Mouse (Mus musculus) layer of hippocampus, adult 9-10 months (tissue): ENCODE results near the gene Tspan32.
A peak's percentile ranks its signal among the peaks of the same experiment; 100 is the strongest.

Experiments used
- DNase-seq: peaks from one replicate; pipeline ENCODE4 v3.0.0; 2022; ENCODE audit warnings: low spot score

Tspan32 gene

DNA sequence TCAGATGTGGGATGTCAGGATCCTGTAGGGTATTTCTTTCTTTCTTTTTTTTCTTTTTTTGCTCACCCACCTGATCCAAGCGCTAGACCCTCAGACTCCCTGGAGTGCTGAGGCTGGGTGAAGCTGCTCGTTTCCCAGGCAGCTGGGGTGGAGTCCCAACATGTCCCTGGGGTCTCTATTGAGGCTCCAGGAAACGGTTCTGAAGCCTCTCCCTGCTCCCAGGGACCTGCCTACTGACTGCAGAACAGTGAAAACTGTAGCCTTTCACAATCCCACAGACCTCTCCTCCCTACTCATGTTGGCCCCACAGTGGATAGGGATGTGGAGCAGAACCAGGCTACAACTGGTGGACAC, 49.7 kb downstream of the Tspan32 start:
- DNase-seq, result no peak

DNA sequence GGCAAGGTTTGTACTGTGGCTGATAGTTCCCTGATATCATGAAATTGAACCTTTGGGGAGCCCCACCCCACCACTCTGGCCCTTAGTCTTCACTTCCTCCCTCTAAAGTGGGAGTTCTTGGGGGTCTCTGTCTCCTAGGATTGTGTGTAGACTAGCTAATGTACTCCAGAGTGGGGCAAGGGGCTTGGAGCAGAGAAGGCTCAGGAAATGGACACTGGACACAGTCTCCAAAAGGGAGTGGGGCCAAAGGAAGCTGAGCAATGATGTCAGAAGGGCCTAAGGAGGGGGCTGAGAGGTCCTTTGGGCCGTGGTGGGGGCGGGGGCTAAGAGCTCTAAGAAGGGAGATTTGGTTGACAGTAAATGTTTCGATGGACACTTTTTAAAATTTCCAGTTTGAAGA, 50.2 kb downstream of the Tspan32 start:
- no peak for DNase-seq

DNA sequence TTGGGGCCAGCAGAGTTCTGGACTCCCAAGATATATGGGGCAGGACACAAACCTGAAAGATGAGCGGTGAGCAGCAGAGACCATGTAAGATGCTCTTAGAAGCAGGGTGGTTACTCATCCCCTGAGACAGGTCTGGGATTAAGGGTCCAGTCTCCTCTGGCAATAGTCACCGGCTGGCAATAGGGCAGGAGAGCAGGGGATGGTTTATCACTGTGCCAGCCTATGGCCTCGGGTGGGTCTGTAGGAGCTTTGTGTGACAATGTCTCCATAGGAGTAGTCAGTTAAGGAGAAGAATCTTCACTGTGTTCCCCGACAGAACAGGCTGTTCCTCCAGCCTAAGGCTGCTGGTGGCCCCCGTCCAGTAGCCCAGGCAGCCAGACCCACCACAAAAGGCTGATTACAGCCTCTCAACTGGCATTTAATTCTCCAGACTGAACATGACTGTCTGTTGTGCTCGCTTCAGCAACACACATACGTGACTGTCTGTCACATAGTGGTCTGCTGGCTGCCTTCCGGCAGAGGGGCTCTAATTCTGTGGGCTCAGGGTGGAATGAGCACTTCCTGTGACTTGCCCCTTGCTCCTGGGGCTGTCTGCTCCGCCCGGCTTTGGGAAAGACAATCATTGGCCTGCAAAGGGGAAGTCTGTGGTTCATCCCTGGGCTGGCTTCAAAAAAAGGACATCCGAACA, 50.8 kb downstream of the Tspan32 start:
- DNase-seq, result no peak

DNA sequence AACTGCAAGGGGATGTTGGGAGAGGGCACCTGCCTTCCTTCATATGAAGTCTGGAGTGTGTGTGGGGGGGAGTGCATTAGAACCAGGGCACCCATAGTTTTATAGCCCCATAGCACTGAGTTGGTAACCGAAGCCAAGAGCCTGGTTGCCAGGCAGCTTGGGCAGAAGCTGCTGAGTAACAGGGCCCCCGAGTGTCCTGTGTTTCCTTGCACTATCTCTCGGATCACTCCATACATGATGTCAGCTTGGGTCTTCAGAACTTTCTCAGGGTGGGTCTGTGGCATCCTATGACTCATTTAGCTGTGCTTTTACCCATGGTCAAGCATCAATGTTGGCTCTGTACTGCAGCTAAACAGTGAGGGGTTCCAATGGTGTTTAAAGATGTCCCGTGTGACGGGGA, 52.2 kb downstream of the Tspan32 start:
- DNase-seq, result no peak

DNA sequence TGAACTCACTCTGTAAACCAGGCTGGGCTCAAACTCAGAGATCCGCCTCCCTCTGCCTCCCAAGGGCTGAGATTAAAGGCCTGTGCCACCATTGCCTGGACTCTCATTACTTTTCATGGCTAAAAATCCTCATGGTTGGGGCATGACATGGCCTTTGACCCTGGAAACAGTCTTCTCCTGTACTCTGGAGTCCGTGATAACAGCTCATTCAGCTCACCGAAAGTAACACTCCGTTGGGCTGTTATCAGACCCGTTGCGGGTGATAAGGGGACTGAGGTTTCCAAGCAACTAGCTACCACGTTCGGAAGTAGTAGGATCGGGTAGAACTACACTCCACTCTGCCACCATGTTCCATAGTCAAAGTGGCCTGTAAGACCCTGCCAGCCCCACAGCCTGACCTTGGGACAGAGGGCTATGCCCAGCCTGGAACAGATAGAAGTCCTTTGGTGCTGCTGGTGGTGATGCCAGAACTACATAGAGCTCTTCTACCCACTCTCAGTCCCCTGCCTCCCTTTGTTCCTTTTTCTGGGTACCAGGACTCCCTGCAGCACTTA, 52.9 kb downstream of the Tspan32 start:
- no peak for DNase-seq

DNA sequence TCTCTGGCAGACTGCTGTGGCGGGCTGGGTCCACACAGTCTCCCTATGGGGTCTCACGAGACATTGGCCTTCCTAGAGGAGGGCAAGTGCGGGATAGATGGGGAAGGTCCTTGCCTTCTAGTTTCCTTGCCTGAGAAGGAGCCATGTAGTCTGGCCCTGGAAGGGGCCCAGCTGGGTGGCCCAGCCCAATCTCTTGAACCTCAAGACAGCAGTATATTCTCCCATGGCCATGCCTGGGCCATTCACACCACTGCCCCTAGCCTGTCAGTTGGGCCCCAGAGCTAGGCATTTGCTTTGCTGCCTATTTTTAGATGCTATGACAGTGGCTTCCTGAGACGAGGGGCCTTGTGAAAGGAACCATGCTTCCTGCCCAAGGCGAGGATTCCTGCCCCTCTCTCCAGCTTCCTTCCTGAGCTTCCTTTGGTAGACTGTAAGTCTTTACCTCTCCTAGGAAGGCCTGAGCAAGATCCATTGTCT, 53.4 kb downstream of the Tspan32 start:
- DNase-seq, result no peak

DNA sequence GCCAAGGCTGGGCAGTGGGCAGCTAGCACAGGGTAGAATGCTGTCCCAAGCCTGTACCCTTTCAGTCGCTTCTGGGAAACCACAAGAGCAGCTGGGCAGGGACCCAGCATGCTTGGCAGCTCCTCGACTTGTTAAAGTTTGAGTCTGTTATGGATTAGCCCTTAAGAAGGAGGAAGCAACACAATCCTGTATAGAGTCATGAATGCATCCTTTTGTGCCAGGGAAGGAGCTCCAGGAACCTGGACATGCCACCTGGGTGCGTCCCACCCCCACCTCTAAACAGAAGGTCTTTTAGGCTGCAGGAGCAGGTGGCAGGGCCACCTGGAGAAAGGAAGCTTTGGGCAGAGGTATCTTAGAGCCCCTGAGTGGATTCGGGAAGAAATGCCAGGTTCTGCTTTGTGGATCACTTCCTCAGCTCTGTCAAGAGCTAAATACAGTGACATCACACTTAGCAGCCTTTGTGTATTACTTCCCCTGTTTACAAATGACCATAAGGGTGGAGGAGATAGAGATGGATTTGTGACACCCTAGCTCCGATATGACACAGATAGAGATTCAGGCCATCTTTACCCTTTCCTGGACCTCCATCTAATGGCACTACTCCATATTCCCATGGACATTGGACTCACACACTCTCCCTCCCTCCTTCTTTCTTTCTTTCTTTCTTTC, 54.5 kb downstream of the Tspan32 start:
- no peak for DNase-seq

DNA sequence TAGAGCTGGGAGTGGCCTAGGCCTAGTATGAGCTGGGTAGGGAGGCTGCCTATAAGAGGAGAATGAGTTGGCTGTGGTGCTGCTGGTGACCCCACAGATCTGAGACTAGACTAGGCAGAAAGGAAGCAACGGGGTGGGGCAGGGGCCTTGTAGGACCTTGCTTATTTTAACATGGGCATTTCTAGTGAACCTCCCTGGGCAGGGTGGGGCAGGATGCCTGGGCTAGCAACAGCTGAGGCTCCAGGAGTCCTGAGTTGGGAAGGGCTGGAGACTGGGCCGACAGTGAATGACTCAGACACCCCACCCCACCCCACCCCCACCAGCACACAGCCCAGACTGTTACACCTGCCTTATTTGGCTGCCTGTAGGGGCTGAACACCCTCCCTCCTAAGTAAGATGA, 57.9 kb downstream of the Tspan32 start:
- DNase-seq, result no peak

DNA sequence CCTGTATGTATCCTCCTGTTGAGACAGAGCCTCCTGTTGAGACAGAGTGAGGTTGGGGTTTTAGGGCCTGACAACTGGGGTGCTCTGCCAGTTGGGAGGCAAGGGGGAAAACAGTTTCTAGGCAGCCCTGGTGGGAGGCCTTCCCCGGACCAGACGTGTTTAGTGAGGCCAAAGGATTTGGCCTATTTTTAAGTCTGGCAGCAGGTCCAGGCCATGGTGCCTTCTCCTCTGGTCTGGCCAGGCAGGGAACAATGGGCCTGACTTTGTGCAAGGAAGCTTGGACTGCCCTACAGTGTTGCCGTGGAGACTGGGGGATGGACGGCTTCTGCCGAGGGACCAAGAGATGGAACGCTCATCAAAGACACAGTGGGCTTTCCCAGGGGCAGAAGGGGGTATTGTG, 59.4 kb downstream of the Tspan32 start:
- DNase-seq, result no peak

DNA sequence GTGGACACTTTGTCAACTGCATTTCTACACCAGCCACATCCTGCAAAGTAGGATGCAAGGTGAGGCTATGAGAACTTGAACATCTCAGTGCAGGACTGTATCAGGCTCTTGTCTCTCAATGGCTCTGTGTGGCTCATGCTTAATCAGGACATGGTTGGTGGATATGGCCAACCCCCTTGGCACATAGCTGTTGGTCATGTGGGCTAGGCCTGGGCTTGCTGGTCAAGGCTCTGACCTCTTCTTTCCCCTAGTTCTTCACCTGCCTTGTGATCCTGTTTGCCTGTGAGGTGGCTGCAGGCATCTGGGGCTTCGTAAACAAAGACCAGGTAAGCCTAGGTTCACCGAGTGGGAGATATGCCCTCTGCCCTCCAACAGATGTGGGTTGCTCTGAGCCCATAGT, 60.8 kb downstream of the Tspan32 start:
- no peak for DNase-seq

DNA sequence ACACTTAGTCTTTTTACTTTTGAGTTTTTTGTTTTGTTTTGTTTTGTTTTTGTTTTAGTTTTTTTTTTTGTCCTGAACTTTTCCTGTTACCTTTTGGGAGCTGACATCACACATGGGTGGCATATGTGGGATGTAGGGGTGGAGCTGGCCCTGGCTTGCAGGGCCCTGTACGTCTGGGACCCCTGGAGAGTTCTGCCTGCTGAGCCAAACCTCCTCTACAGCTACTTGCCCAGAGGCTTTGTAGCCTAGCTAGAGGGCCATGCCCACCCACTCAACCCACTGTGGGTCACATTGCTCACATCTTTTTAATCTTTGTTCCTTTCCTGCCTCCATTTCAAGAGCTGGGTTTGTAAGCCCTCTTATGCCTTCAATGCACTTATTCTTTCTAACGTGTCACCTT, 62.6 kb downstream of the Tspan32 start:
- DNase-seq, result no peak

DNA sequence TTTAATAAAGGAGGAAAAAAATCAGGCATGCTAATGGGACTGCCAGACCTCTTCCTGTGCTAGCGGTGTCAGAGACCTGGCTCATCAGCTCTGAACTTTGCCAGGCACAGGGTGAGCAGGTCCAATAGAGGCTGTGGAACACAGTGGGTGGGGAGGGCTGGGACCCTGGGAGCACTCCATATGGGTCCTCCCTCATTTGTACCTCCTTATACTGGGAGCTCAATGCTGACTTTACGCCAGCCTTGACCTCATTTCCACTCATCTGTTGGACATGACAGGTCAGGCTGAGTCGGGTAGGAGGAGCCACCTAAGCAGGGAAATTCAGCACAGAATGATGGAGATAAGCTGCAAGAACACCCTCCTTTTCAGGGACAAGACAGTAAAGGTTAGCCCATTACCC, 63.1 kb downstream of the Tspan32 start:
- no peak for DNase-seq

DNA sequence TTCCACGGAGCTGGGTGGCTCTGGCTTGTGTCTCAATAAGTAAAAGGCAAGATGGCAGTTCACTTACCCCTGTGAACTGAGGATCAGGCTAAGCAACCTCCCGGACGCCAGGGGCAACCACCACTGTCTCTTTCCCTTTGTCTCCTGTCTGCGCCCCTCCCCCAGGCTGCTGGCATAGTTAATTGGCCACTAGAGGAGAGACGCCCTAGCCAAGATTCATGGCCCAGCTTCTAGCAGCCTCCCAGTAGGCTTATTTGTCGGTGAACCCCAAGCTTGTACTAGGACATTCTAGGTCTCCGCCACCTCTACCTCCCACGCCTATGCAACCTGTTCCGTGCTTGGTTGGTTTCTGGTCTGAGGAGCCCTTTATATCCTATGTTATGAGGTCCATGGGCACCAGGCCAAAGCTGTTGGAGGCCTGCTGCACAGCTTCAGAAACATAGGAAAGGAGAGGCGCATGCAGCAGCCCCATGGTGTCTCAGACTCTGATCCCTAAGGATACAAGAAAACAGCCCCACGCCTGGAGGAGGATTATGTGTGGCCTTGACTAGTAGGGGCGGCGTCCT, 63.6 kb downstream of the Tspan32 start:
- DNase-seq, result no peak

DNA sequence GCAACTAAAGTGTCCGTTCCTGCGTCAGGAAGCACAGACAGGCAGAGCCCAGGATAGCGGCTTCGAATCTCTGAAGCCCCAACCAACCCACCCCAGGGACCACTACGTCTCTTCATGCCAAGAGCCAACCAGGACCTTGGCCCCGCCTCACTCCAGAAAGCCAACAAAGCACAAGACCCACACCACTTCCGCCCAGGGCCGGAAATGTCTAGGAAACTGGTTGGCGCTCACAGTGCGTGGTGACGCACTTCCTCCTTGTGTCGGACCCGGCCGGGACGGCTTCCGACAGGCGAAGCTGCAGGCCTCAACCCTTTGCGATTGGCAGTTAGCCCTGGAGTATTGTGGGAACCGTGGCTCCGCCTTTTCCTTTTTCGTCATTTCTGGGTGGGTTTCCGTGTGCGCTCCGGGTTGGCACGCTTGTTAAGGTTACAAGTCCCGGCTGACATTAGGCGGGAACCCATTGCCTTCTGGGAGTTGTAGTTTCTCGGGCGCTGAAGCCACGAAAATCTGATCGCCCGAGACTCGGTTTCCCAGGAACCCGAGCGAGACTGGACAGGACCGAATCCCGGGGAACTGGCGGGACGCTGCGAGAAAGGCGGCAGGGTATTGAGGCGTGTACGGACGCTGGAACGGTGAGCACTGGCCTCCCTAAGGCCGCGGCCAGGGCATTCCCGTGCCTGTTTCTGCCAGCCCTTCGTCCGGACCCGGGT, 64.2 kb downstream of the Tspan32 start, which contains the start of gene Tssc4:
Gene Tssc4 (plus strand): TSS at position 368 of the 710 bp plus-strand sequence.
- peak; percentile 98 for DNase-seq
